Mouse (Mus musculus): ENCODE results near the gene Gm5426.

GRCm38 (mm10) chr10:96132161-96132560, 4.2 kb upstream of the Gm5426 start:
- TF ChIP-seq CTCF (IDR thresholded peaks at IDR 0.05; ENCODE audit: extremely low read depth, insufficient read depth, low read length) (peak; percentile 69), POLR2A (IDR thresholded peaks at IDR 0.05; ENCODE audit: extremely low read depth, insufficient read depth, low read length) (no peak)
